Mouse (Mus musculus) myocyte (in vitro differentiated cells): ENCODE measurements at regions not wholly inside any gene's neighbourhood (a gene's known extent, or its start where the extent isn't known, plus 50 kb on each side); places are given as distances from the start of the nearest gene placed in this dataset.
"Not testable (repeated sequence)": the region's sequence is repeated elsewhere in the genome, so short reads cannot be mapped to it uniquely, and the experiment has no call there.

Source experiments
- CEBPB ChIP-seq: IDR thresholded peaks from 2 replicates; pipeline ENCODE4 v1.6.1; 2011; ENCODE audit warnings: mild to moderate bottlenecking, moderate library complexity; ENCODE audit not compliant: poor library complexity, insufficient read depth, severe bottlenecking
- E2F4 ChIP-seq: IDR thresholded peaks from one replicate; pipeline ENCODE4 v1.6.1; 2011; ENCODE audit warnings: mild to moderate bottlenecking, control low read depth, moderate library complexity; ENCODE audit not compliant: insufficient read depth
- MAX ChIP-seq: IDR thresholded peaks from one replicate; pipeline ENCODE4 v1.6.1; 2011; ENCODE audit warnings: low read depth, mild to moderate bottlenecking, control low read depth
- MYOD1 ChIP-seq, 3 experiments: IDR thresholded peaks; one replicate each; pipeline ENCODE4 v1.6.1; 2011; ENCODE audit warnings: control low read depth in 2 of 3, low read depth in 2 of 3, mild to moderate bottlenecking in 2 of 3, moderate library complexity in 1 of 3; ENCODE audit not compliant: insufficient read length in 2 of 3, control insufficient read depth in 1 of 3
- MYOG ChIP-seq, 3 experiments: IDR thresholded peaks; one replicate each; pipeline ENCODE4 v1.6.1; 2011; ENCODE audit warnings: control low read depth in 2 of 3, low read depth in 2 of 3, mild to moderate bottlenecking in 2 of 3; ENCODE audit not compliant: insufficient read length in 2 of 3, control insufficient read depth in 1 of 3, insufficient read depth in 1 of 3
- POLR2A ChIP-seq: IDR thresholded peaks from one replicate; pipeline ENCODE4 v1.6.1; 2011; ENCODE audit warnings: low read depth, mild to moderate bottlenecking, control low read depth, moderate library complexity; ENCODE audit not compliant: insufficient read length
- TCF12 ChIP-seq: IDR thresholded peaks from one replicate; pipeline ENCODE4 v1.6.1; 2011; ENCODE audit warnings: mild to moderate bottlenecking, control low read depth; ENCODE audit not compliant: poor library complexity, insufficient read depth, severe bottlenecking
- USF1 ChIP-seq: IDR thresholded peaks from one replicate; pipeline ENCODE4 v1.6.1; 2011; ENCODE audit warnings: low read depth, mild to moderate bottlenecking, control low read depth, moderate library complexity

GRCm38 (mm10) chr5:64702404-64702803, 100.8 kb upstream of the Klf3 start:
- TF ChIP-seq MYOG (IDR thresholded peaks at IDR 0.05; ENCODE audit: control insufficient read depth in 1 of 3, insufficient read depth in 1 of 3, insufficient read length in 2 of 3, low read depth in 2 of 3); MAX; POLR2A; E2F4; TCF12; USF1; CEBPB; MYOD1 (IDR thresholded peaks at IDR 0.05; ENCODE audit: control insufficient read depth in 1 of 3, insufficient read length in 2 of 3, low read depth in 2 of 3): not testable (repeated sequence)
